Mouse (Mus musculus): Measurements from ENCODE around the gene Slc41a1. TPM values are rescaled to one million over a fixed set of nuclear protein-coding genes. Genes with fewer than 3 reads are reported as not detected.

Gene Slc41a1
- polyA plus RNA-seq, 1 experiment from 2014 or later: 7.8 TPM

GRCm38 (mm10) chr1:131886641-131887040, 59.3 kb downstream of the Slc41a1 start:
- H3K4me3 ChIP-seq: no peak overlapping the region
- 76% methylated on average over 3 of the region's 3 CpGs for WGBS

GRCm38 (mm10) chr1:131890043-131890658, 62.9 kb downstream of the Slc41a1 start:
- Histone ChIP-seq H3K4me1 (replicated peaks) (no peaks in the 10 kb centered on the region), H3K27ac (ENCODE audit: poor library complexity, severe bottlenecking) (no peak overlapping the region), H3K4me3 (no peak overlapping the region), H3K9ac (no peak overlapping the region), H3K4me2 (no peak overlapping the region), H3K27me3 (replicated peaks) (no peaks in the 10 kb centered on the region), H3K9me3 (replicated peaks) (no peaks in the 10 kb centered on the region), H3K36me3 (no peaks in the 10 kb centered on the region)
- 66% methylated on average over 6 of the region's 6 CpGs for WGBS
- ATAC-seq (ENCODE audit: insufficient number of reproducible peaks, low FRiP score): no peak

More at GRCm38 (mm10) chr1:131886641-131887040, 59.3 kb downstream of the Slc41a1 start:
- no peak overlapping the region for H3K27ac ChIP-seq (ENCODE audit: poor library complexity, severe bottlenecking)
- no peak overlapping the region for H3K9ac ChIP-seq
- no peak overlapping the region for H3K4me2 ChIP-seq
- H3K36me3 ChIP-seq: no peaks in the 10 kb centered on the region
- H3K9me3 ChIP-seq (replicated peaks): 0 out of 2 replicates have a peak, but pooled peaks cover 3% of the 10 kb centered on the region
- no peaks in the 10 kb centered on the region for H3K27me3 ChIP-seq (replicated peaks)
- no peak for ATAC-seq (ENCODE audit: insufficient number of reproducible peaks, low FRiP score)
- H3K4me1 ChIP-seq (replicated peaks): no peaks in the 10 kb centered on the region

- WGBS: 65% methylated on average over 4 of the region's 4 CpGs
- Histone ChIP-seq H3K9me3 (replicated peaks) (no peaks in the 10 kb centered on the region), H3K27me3 (replicated peaks) (no peaks in the 10 kb centered on the region), H3K4me1 (replicated peaks) (no peaks in the 10 kb centered on the region), H3K9ac (no peak overlapping the region), H3K27ac (ENCODE audit: poor library complexity, severe bottlenecking) (no peak overlapping the region), H3K36me3 (no peaks in the 10 kb centered on the region), H3K4me2 (no peak overlapping the region), H3K4me3 (no peak overlapping the region)
- no peak for ATAC-seq (ENCODE audit: insufficient number of reproducible peaks, low FRiP score)
Observed at GRCm38 (mm10) chr1:131891436-131891835, 64.1 kb downstream of the Slc41a1 start.

Other genes with a start within 250 kb of the Slc41a1 start
- not detected in 2 replicates for gene Avpr1b, start 228.3 kb upstream of the Slc41a1 start, polyA plus RNA-seq (2016; fragmentation: Nextera tagmentation; extraction: Ambion mirVana)
- 0.74 and 0.97 TPM in 2 replicates for gene Ctse, start 189.2 kb upstream of the Slc41a1 start, polyA plus RNA-seq (2016; fragmentation: Nextera tagmentation; extraction: Ambion mirVana)
- gene Rab7b, start 138.8 kb upstream of the Slc41a1 start, polyA plus RNA-seq (2016; fragmentation: Nextera tagmentation; extraction: Ambion mirVana): 0.68 and 1.5 TPM in 2 replicates
- gene Slc26a9, start 83.5 kb upstream of the Slc41a1 start, polyA plus RNA-seq (2016; fragmentation: Nextera tagmentation; extraction: Ambion mirVana): 0.04 and 0.05 TPM in 2 replicates
- gene Pm20d1, start 30.1 kb upstream of the Slc41a1 start, polyA plus RNA-seq (2016; fragmentation: Nextera tagmentation; extraction: Ambion mirVana): 1.3 and 1.7 TPM in 2 replicates
- gene Rab29, start 39.7 kb downstream of the Slc41a1 start, polyA plus RNA-seq (2016; fragmentation: Nextera tagmentation; extraction: Ambion mirVana): 12.4 and 13.2 TPM in 2 replicates
- 72.9 and 79.3 TPM in 2 replicates for gene Nucks1, start 83.0 kb downstream of the Slc41a1 start, polyA plus RNA-seq (2016; fragmentation: Nextera tagmentation; extraction: Ambion mirVana)
- 1.7 and 2.0 TPM in 2 replicates for gene Slc45a3, start 135.5 kb downstream of the Slc41a1 start, polyA plus RNA-seq (2016; fragmentation: Nextera tagmentation; extraction: Ambion mirVana)
- gene Elk4, start 180.1 kb downstream of the Slc41a1 start, polyA plus RNA-seq (2016; fragmentation: Nextera tagmentation; extraction: Ambion mirVana): 19.9 and 21.0 TPM in 2 replicates
- gene Mfsd4a, start 240.6 kb downstream of the Slc41a1 start, polyA plus RNA-seq (2016; fragmentation: Nextera tagmentation; extraction: Ambion mirVana): 18.1 and 19.3 TPM in 2 replicates

Data from heart, embryonic 12.5 days (tissue).